Mouse (Mus musculus) left cerebral cortex, postnatal 25 days (tissue): Measurements from ENCODE around the gene Dusp5. TPM values are rescaled to one million over a fixed set of nuclear protein-coding genes. Genes with fewer than 3 reads are reported as not detected.
A peak's percentile ranks its signal among the peaks of the same experiment; 100 is the strongest.
"Not testable (repeated sequence)": the region's sequence is repeated elsewhere in the genome, so short reads cannot be mapped to it uniquely, and the experiment has no call there.

Experiments used
- DNase-seq, 2 experiments: peaks; one replicate each; pipeline ENCODE4 v3.0.0; 2022; ENCODE audit warnings: low spot score in 2 of 2, mixed read lengths in 1 of 2
- intact Hi-C: fragments of 180-260 bp; cut with DNase I; formaldehyde crosslinking; loops from one replicate; pipeline ENCODE4 v1.15.1; 2025
- total RNA-seq, 2 experiments: library from RNA; stranded (reverse); gene quantifications; 2 replicates each; pipeline ENCODE4 v1.2.3; 2021

Gene Dusp5
- total RNA-seq = 10 to 100 TPM in 1 of 2 experiments, 1 to 10 TPM in 1; 9.9 to 11.7 TPM

- intact Hi-C loops = loop anchor here (5.0 kb wide), 1 partner anchor 112 kb away; no protein-coding TSS in a partner anchor
- DNase-seq = peak; percentile 93 to 98
Measured at GRCm38 (mm10) chr19:53528752-53529454, at the start of gene Dusp5. Gene Dusp5, plus strand, starts transcription at chr19:53529109.

GRCm38 (mm10) chr19:53479590-53479989, 49.3 kb upstream of the Dusp5 start:
- DNase-seq = no peak
- intact Hi-C loops = no loop called here

GRCm38 (mm10) chr19:53482093-53482492, 46.8 kb upstream of the Dusp5 start:
- intact Hi-C loops = no loop called here
- no peak for DNase-seq

GRCm38 (mm10) chr19:53482527-53482926, 46.4 kb upstream of the Dusp5 start:
- intact Hi-C loops = no loop called here
- no peak for DNase-seq

GRCm38 (mm10) chr19:53483984-53484383, 44.9 kb upstream of the Dusp5 start:
- no peak for DNase-seq
- intact Hi-C loops = no loop called here

GRCm38 (mm10) chr19:53484918-53485317, 44.0 kb upstream of the Dusp5 start:
- DNase-seq = no peak
- intact Hi-C loops = no loop called here

- no peak for DNase-seq
- intact Hi-C loops = no loop called here
Measured at GRCm38 (mm10) chr19:53489187-53489586, 39.7 kb upstream of the Dusp5 start.

GRCm38 (mm10) chr19:53489910-53490309, 39.0 kb upstream of the Dusp5 start:
- intact Hi-C loops = no loop called here
- DNase-seq = no peak

GRCm38 (mm10) chr19:53490898-53491297, 38.0 kb upstream of the Dusp5 start:
- no peak for DNase-seq
- intact Hi-C loops = no loop called here

- intact Hi-C loops = no loop called here
- no peak for DNase-seq
Measured at GRCm38 (mm10) chr19:53492528-53492927, 36.4 kb upstream of the Dusp5 start.

- DNase-seq = no peak
- intact Hi-C loops = no loop called here
Measured at GRCm38 (mm10) chr19:53493866-53494265, 35.0 kb upstream of the Dusp5 start.

- intact Hi-C loops = no loop called here
- DNase-seq = no peak
Measured at GRCm38 (mm10) chr19:53497910-53498309, 31.0 kb upstream of the Dusp5 start.

GRCm38 (mm10) chr19:53499049-53499448, 29.9 kb upstream of the Dusp5 start:
- intact Hi-C loops = no loop called here
- no peak for DNase-seq

GRCm38 (mm10) chr19:53499451-53499940, 29.4 kb upstream of the Dusp5 start:
- no peak for DNase-seq
- intact Hi-C loops = no loop called here

GRCm38 (mm10) chr19:53500298-53501006, 28.5 kb upstream of the Dusp5 start:
- peak; percentile 47 to 72 for DNase-seq

GRCm38 (mm10) chr19:53501239-53501638, 27.7 kb upstream of the Dusp5 start:
- DNase-seq, intact Hi-C loops: not testable (repeated sequence)

More at GRCm38 (mm10) chr19:53500298-53501006, 28.5 kb upstream of the Dusp5 start:
- intact Hi-C loops = no loop called here

GRCm38 (mm10) chr19:53501765-53502164, 27.1 kb upstream of the Dusp5 start:
- DNase-seq = no peak
- intact Hi-C loops = no loop called here

- intact Hi-C loops = no loop called here
- peak; percentile 58 to 85 for DNase-seq
Measured at GRCm38 (mm10) chr19:53502891-53503371, 26.0 kb upstream of the Dusp5 start.

- no peak for DNase-seq
- intact Hi-C loops = no loop called here
Measured at GRCm38 (mm10) chr19:53504181-53504580, 24.7 kb upstream of the Dusp5 start.

- intact Hi-C loops = no loop called here
- no peak for DNase-seq
Measured at GRCm38 (mm10) chr19:53505728-53506127, 23.2 kb upstream of the Dusp5 start.

- intact Hi-C loops = no loop called here
- peak in 1 of 2 experiments; percentile 58 for DNase-seq
Measured at GRCm38 (mm10) chr19:53507497-53507896, 21.4 kb upstream of the Dusp5 start.
